Mouse (Mus musculus) embryonic facial prominence, embryonic 13.5 days (tissue): Measurements from ENCODE around the gene Ppp5c. TPM values are rescaled to one million over a fixed set of nuclear protein-coding genes. Genes with fewer than 3 reads are reported as not detected.

Experiments
- ATAC-seq: fragments of 200-750 bp; cut with Nextera tagmentation; 2 replicates; pipeline ENCODE4 v1.8.0; 2017; ENCODE audit warnings: low read depth; ENCODE audit not compliant: insufficient number of reproducible peaks, insufficient read depth, low FRiP score, low TSS enrichment
- H3K27ac ChIP-seq: fragments of 300-500 bp; sonication (generic); 2 replicates; pipeline ENCODE4 v1.5.1; 2015; ENCODE audit warnings: moderate library complexity, mild to moderate bottlenecking, inconsistent platforms
- H3K27me3 ChIP-seq: fragments of 300-500 bp; sonication (generic); 2 replicates; pipeline ENCODE4 v1.6.1; 2015; ENCODE audit warnings: mild to moderate bottlenecking, inconsistent platforms
- H3K36me3 ChIP-seq: fragments of 300-500 bp; sonication (generic); 2 replicates; pipeline ENCODE4 v1.6.1; 2015; ENCODE audit warnings: mild to moderate bottlenecking, inconsistent platforms
- H3K4me1 ChIP-seq: fragments of 300-500 bp; sonication (generic); 2 replicates; pipeline ENCODE4 v1.6.1; 2015; ENCODE audit warnings: inconsistent platforms
- H3K4me2 ChIP-seq: fragments of 300-500 bp; sonication (generic); 2 replicates; pipeline ENCODE4 v1.6.1; 2015; ENCODE audit warnings: moderate library complexity, mild to moderate bottlenecking, inconsistent platforms
- H3K4me3 ChIP-seq: fragments of 300-500 bp; sonication (generic); 2 replicates; pipeline ENCODE4 v1.5.1; 2015; ENCODE audit warnings: mild to moderate bottlenecking, inconsistent platforms
- H3K9ac ChIP-seq: fragments of 300-500 bp; sonication (generic); 2 replicates; pipeline ENCODE4 v1.6.1; 2015; ENCODE audit warnings: mild to moderate bottlenecking, inconsistent platforms
- H3K9me3 ChIP-seq: fragments of 300-500 bp; sonication (generic); 2 replicates; pipeline ENCODE4 v1.6.1; 2016; ENCODE audit warnings: inconsistent platforms
- WGBS: fragments of 180-500 bp; shearing (Covaris S2); methylation state at CpG from one replicate; pipeline ENCODE4 v1.1.7; 2015; ENCODE audit warnings: mixed read lengths; 5-methylcytosine and 5-hydroxymethylcytosine counted together
- polyA plus RNA-seq: library from polyadenylated mRNA; unstranded; fragments of >200 nt; fragmentation: Nextera tagmentation; extraction: Ambion mirVana; gene quantifications from 2 replicates; pipeline ENCODE4 v1.2.1, GENCODE M21; 2015

Ppp5c gene
- polyA plus RNA-seq, 1 experiment from 2014 or later: 109 TPM

DNA sequence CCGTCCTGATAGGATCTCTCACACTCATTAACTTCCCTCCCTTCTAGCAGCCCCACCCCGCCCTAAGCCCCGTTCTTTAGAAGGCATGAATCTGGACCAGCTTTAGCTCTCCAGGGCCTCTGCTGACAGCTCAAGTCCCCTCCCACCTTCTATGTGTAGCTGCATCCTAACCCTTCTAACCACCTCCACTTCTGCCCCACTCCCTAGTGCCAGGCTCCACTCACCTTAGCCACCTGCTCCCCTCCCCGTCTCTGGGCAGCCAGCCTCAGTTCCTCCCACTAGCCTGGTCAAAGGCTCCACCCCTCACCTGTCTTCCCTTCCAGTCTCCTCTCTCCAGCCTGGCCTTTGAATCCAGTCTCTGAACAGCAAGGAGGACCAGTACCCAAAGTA is 2.2 kb downstream of the Ppp5c start:
- Histone ChIP-seq H3K27ac (peak overlapping the region; percentile 62; the same call in 1 of the 2 replicates), H3K9me3 (no peaks in the 10 kb centered on the region), H3K4me3 (peak overlapping the region; percentile 90; the same call in 1 of the 2 replicates), H3K27me3 (no peaks in the 10 kb centered on the region), H3K4me2 (peak overlapping the region; percentile 81), H3K36me3 (peaks cover 48% of the 10 kb centered on the region), H3K9ac (peak overlapping the region; percentile 89), H3K4me1 (peaks cover 33% of the 10 kb centered on the region)
- no peak for ATAC-seq
- WGBS: 65% methylated on average over 4 of the region's 4 CpGs

DNA sequence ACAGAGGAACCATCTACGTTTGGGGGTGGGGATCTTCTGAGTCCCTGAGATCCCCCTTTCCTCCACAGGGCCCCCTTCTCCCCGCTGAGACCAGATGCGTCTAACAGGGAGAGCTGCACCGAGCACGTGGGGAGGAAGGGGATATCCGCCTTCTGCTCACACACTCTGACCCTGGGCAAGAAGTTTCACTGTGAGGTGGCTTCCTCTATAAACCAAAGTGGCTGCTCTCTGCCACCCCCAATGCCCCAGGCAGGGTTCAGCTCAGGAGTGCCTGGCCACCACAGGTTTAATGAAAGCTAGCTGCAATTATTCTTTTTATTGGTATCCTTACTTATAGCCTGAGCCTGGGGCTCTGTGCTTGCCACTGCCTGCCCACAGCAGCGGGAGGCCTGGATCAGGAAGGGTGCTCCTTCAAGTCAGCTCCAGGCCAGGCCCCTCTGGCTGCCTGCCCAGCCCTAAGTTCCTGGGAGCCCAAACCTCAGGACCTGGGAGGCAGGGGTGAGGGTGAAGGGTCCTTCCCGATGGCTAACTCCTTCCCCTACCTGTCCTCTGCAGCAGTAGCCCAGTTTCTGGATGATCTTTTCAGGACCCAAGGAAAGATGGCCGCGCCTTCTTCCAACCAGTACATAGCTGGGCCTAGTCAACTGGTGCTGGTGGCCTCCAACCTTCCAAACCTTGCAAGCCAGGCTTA is 2.8 kb downstream of the Ppp5c start:
- Histone ChIP-seq H3K9me3 (no peaks in the 10 kb centered on the region), H3K27me3 (no peaks in the 10 kb centered on the region), H3K27ac (peak overlapping the region; percentile 62; the same call in 1 of the 2 replicates), H3K4me3 (0 out of 2 replicates have a peak overlapping the region, but pooled peaks have one; percentile 90), H3K36me3 (peaks cover 50% of the 10 kb centered on the region), H3K4me1 (peaks cover 33% of the 10 kb centered on the region), H3K9ac (peak overlapping the region; percentile 89; the same call in 1 of the 2 replicates), H3K4me2 (peak overlapping the region; percentile 81)
- no peak for ATAC-seq
- 73% methylated on average over 10 of the region's 10 CpGs for WGBS

DNA sequence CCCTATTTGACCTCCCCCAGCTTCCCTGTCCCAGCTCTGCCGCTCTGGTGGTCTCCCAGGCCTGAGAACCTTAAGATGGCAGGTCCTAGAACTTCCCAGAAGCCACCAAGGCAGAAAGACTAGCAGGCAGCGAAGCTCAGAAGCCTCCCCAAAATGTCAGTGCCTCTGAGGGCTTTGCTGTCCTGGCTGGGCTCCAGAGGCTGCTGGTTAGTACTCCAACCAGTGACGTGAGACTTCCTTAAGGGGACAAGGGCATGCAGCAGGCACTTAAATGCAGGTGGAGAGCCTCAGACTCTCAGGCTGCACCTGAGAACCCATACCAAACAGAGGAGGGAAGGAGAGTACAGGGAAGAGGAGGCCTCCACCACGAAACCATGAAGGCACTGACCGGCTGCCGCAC is 3.6 kb downstream of the Ppp5c start:
- Histone ChIP-seq H3K27me3 (no peaks in the 10 kb centered on the region), H3K27ac (peak overlapping the region; percentile 33; the same call in 1 of the 2 replicates), H3K9ac (peak overlapping the region; percentile 49; the same call in 1 of the 2 replicates), H3K4me2 (0 out of 2 replicates have a peak overlapping the region, but pooled peaks have one; percentile 81), H3K4me3 (no peak overlapping the region), H3K36me3 (peaks cover 58% of the 10 kb centered on the region), H3K9me3 (no peaks in the 10 kb centered on the region), H3K4me1 (peaks cover 33% of the 10 kb centered on the region)
- no peak for ATAC-seq
- 95% methylated on average over 6 of the region's 6 CpGs for WGBS

DNA sequence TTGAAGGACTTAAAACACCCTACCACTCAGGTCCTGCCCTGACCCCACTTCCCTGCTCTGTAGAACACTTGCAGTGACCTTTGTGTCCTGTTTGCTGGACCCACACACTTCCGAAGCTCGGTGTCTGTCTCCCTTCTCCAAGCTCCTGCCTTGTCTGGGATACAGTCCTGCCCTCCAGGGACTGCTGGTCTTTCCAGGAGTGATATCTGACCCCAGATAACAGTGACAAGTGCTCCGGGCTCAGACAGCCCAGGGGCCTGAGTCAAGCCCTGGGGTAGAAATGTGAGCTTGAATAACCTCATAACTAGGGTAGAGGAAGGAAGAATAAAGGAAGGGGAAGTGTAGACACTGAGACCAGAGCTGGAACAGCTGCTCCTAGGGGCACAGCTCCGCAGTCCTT is 4.0 kb downstream of the Ppp5c start:
- no peak overlapping the region for H3K4me2 ChIP-seq

DNA sequence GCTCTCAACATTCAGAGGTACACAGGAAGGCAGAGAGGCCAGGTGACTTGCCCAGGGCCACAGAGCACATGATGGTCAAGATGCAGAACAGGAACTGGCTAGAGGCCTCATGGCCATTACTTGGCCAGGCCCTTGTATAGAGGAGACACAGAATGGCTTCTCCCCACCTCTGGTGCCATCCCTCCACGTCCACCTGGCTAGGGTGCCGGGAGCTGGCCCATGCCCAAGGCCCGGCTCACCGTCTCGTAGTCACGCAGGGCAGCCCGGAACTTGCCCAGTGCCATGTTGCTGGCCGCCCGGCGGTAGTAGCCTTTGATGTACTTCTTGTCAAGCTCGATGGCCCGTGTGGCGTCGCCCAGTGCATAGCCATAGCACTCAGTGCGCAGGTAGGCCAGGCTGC is 5.5 kb downstream of the Ppp5c start:
- H3K27me3 ChIP-seq: no peaks in the 10 kb centered on the region
- H3K36me3 ChIP-seq: peaks cover 68% of the 10 kb centered on the region
- peak overlapping the region; percentile 11; the same call in 1 of the 2 replicates for H3K9ac ChIP-seq
- H3K9me3 ChIP-seq: no peaks in the 10 kb centered on the region
- no peak overlapping the region for H3K4me3 ChIP-seq
- 93% methylated on average over 15 of the region's 15 CpGs for WGBS
- no peak overlapping the region for H3K27ac ChIP-seq
- no peak overlapping the region for H3K4me2 ChIP-seq
- ATAC-seq: no peak
- H3K4me1 ChIP-seq: peaks cover 33% of the 10 kb centered on the region

More for the DNA sequence above, 4.0 kb downstream of the Ppp5c start:
- H3K36me3 ChIP-seq: peaks cover 62% of the 10 kb centered on the region
- H3K9ac ChIP-seq: peak overlapping the region; percentile 49; the same call in 1 of the 2 replicates
- no peak for ATAC-seq
- H3K27me3 ChIP-seq: no peaks in the 10 kb centered on the region
- H3K4me1 ChIP-seq: peaks cover 33% of the 10 kb centered on the region
- no peaks in the 10 kb centered on the region for H3K9me3 ChIP-seq
- WGBS: 73% methylated on average over 4 of the region's 4 CpGs
- H3K4me3 ChIP-seq: no peak overlapping the region
- peak overlapping the region; percentile 33; the same call in 1 of the 2 replicates for H3K27ac ChIP-seq

DNA sequence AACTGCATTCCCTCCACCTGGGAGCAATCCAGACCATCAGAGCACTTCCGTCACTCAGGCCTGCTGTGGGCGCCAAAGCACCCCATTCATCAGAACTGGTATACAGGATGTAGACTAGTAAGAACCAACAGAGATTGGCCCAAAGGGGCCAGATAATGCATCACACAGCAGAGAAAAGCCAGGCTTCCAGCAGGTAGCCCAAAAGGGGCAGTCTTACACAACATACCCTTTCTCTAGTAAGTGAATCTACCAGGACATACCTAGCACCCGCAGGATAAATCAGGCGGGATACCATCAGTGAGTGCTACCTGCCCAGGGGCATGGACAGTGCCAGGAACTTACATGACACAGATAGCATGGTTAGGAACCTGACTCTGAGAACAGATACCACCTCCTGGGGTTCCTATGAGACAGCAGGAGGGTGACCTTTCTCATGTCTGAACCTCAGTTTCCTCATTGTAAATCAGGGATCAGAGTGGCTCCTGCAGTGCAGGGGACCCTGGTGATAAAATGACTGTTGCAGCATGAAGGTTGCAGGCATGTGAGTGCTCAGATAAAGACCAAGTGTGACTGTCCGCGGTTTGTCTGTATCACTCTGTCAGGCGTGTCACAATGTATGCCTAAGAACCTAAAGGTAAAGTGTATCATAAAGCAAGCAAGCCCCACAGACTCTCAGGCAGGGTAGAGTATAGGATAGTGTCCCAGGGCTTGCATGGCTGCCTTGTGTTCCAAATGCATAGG is 8.1 kb downstream of the Ppp5c start:
- H3K9ac ChIP-seq: 0 out of 2 replicates have a peak overlapping the region, but pooled peaks have one; percentile 27
- 90% methylated on average over 7 of the region's 7 CpGs for WGBS
- H3K27ac ChIP-seq: no peak overlapping the region
- H3K27me3 ChIP-seq: no peaks in the 10 kb centered on the region
- H3K36me3 ChIP-seq: peaks cover 87% of the 10 kb centered on the region
- H3K4me2 ChIP-seq: no peak overlapping the region
- no peaks in the 10 kb centered on the region for H3K9me3 ChIP-seq
- ATAC-seq: no peak
- peaks cover 11% of the 10 kb centered on the region for H3K4me1 ChIP-seq
- no peak overlapping the region for H3K4me3 ChIP-seq

DNA sequence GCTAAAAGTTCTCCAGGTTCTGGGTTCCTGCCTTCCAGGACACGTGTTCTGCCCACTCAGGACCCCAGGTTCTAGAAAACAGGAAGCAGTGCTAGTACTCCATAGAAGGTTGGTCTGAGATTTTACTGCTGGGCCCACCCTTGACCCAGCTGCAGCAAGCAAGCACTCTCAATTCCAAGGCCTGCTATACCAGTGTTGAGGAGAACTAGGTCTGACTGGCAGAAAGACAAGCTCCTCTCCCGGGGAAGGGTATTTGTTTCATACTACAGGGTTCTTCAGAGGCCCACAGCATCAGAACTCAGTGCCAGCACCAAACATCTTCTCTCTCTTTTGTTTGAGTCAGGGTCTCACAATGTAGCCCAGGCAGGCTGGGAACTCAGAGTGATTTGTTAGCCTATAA is 9.8 kb downstream of the Ppp5c start:
- no peak overlapping the region for H3K9ac ChIP-seq
- peaks cover 90% of the 10 kb centered on the region for H3K36me3 ChIP-seq
- no peak overlapping the region for H3K4me3 ChIP-seq
- 0 out of 2 replicates have a peak, but pooled peaks cover 4% of the 10 kb centered on the region for H3K4me1 ChIP-seq
- no peak overlapping the region for H3K27ac ChIP-seq
- H3K4me2 ChIP-seq: no peak overlapping the region
- ATAC-seq: no peak
- H3K27me3 ChIP-seq: no peaks in the 10 kb centered on the region
- 92% methylated on average over 2 of the region's 2 CpGs for WGBS
- H3K9me3 ChIP-seq: no peaks in the 10 kb centered on the region

DNA sequence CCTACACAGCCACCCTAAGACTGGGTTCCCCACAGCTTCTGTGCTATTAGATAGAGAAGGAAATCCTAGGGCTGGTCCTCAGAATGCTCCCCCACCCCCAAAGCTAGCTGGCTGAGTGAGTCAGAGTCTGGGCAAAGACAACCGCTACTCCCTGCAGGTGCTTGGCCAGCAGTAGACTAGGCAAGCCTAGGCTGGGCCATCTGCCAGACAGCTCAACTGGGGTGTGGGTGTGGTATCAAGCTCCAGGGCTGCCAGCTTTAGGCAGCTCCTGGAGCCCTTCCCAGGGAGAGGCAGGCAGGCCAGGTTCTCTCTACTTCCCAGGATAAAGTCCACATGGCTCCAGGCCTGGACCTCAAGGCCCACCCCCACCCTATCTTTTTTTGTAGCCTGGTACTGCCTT is 10.7 kb downstream of the Ppp5c start:
- 0 out of 2 replicates have a peak, but pooled peaks cover 4% of the 10 kb centered on the region for H3K4me1 ChIP-seq
- H3K9ac ChIP-seq: no peak overlapping the region
- no peak overlapping the region for H3K4me2 ChIP-seq
- peak; percentile 50; the same call in 1 of the 2 replicates for ATAC-seq
- no peaks in the 10 kb centered on the region for H3K27me3 ChIP-seq
- 82% methylated on average over 1 of the region's 1 CpGs for WGBS
- H3K4me3 ChIP-seq: no peak overlapping the region
- no peaks in the 10 kb centered on the region for H3K9me3 ChIP-seq
- H3K36me3 ChIP-seq: peaks cover 90% of the 10 kb centered on the region
- no peak overlapping the region for H3K27ac ChIP-seq

DNA sequence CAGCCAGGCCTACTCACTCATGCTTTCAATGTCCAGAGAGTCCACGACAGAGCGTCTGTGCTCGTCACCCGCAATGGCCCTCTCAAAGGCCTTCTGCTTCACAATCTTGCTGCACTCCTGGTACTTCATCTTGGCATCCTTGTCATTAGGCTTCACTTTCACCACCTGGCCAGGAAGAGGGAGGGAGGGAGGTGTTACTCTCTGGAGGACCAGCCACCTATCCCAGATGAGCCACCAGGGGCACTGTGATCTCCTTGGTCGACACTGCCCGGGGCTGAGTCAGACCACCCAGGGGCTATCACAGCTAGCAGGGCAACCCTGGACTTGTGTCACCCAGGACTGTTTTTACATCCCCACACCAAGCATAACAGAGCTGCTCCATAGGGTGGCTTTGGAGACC is 12.3 kb downstream of the Ppp5c start:
- Histone ChIP-seq H3K27ac (no peak overlapping the region), H3K4me2 (no peak overlapping the region), H3K4me3 (no peak overlapping the region), H3K27me3 (no peaks in the 10 kb centered on the region), H3K9me3 (no peaks in the 10 kb centered on the region), H3K4me1 (0 out of 2 replicates have a peak, but pooled peaks cover 4% of the 10 kb centered on the region), H3K36me3 (peaks cover 90% of the 10 kb centered on the region), H3K9ac (no peak overlapping the region)
- 83% methylated on average over 6 of the region's 6 CpGs for WGBS
- ATAC-seq: no peak

DNA sequence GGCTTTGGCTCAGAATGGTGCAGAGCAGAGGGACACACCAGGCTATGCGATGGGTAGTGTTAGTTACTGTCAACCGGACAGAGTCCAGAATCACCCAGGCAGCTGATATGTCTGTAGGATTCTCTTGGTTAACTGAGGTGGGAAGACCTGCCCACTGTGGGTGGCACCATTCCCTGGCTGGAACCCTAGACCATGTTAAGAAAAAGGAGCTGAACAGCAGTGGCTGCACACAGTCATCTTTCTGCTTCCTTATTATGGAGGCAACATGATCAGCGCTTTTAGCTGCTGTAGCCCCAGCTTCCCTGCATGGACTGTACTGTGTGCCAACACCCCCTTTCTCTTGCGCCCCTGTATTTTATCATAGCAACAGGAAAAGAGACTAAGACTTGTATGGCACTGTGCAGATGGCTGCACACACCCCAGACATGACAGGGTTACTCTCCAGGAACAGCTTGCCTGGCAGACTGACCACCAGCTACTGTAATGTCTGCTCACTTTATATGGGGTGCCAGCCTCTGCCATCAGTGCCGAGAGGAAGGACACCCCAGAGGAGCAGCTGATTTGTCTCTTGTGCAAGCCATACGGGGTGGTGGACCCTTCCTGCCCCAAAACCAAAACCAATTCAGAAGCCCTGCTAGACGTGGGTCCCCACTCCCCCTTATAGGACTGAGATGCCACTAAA is 15.7 kb downstream of the Ppp5c start:
- H3K4me1 ChIP-seq: 0 out of 2 replicates have a peak, but pooled peaks cover 2% of the 10 kb centered on the region
- no peaks in the 10 kb centered on the region for H3K27me3 ChIP-seq
- H3K9me3 ChIP-seq: no peaks in the 10 kb centered on the region
- H3K27ac ChIP-seq: no peak overlapping the region
- H3K4me3 ChIP-seq: no peak overlapping the region
- H3K4me2 ChIP-seq: no peak overlapping the region
- H3K36me3 ChIP-seq: peaks cover 100% of the 10 kb centered on the region
- no peak for ATAC-seq
- 92% methylated on average over 7 of the region's 7 CpGs for WGBS
- no peak overlapping the region for H3K9ac ChIP-seq

DNA sequence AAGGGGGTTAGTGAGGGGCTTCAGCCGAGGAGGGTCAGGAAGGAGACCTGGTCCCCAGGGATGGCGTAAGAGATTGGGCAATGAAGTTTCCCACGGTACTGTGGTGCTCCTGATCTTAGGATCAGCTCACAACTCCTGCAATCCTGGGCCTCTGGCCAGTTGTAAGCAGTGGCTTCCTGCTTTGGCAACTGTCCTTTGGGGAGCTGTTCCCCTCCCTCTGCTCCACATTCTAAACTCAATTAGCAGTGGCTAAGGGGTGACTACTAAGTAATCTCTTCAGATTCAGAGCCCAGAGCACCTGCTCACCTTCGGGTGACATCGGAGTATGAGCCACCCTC is 17.7 kb downstream of the Ppp5c start:
- ATAC-seq: no peak
- Histone ChIP-seq H3K4me1 (no peaks in the 10 kb centered on the region), H3K27ac (no peak overlapping the region), H3K9me3 (no peaks in the 10 kb centered on the region), H3K27me3 (no peaks in the 10 kb centered on the region), H3K4me3 (no peak overlapping the region), H3K4me2 (no peak overlapping the region), H3K9ac (no peak overlapping the region), H3K36me3 (peaks cover 100% of the 10 kb centered on the region)
- 88% methylated on average over 5 of the region's 5 CpGs for WGBS
